Mouse (Mus musculus) lung, embryonic 14.5 days (tissue): ENCODE data around the gene Ghdc. TPM values are rescaled to one million over a fixed set of nuclear protein-coding genes. Genes with fewer than 3 reads are reported as not detected.

Experiments
- ATAC-seq: fragments of 200-750 bp; cut with Nextera tagmentation; 2 replicates; pipeline ENCODE4 v1.8.0; 2017; ENCODE audit warnings: mild to moderate bottlenecking, moderate TSS enrichment, moderate library complexity; ENCODE audit not compliant: insufficient read depth
- DNase-seq: peaks from one replicate; pipeline ENCODE4 v3.0.0-alpha.2; 2015
- H3K27ac ChIP-seq: fragments of 300-500 bp; sonication (generic); 2 replicates; pipeline ENCODE4 v1.5.1; 2014; ENCODE audit warnings: low read depth, mild to moderate bottlenecking, moderate library complexity
- H3K27me3 ChIP-seq: fragments of 300-500 bp; sonication (generic); 2 replicates; pipeline ENCODE4 v1.6.1; 2014; ENCODE audit warnings: low read length, control low read depth; ENCODE audit not compliant: insufficient read depth
- H3K36me3 ChIP-seq: fragments of 300-500 bp; sonication (generic); 2 replicates; pipeline ENCODE4 v1.6.1; 2014; ENCODE audit warnings: control low read depth; ENCODE audit not compliant: insufficient read depth
- H3K4me1 ChIP-seq: fragments of 300-500 bp; sonication (generic); 2 replicates; pipeline ENCODE4 v1.6.1; 2014; ENCODE audit warnings: antibody characterized with exemption, control low read depth; ENCODE audit not compliant: insufficient read depth
- H3K4me2 ChIP-seq: fragments of 300-500 bp; sonication (generic); 2 replicates; pipeline ENCODE4 v1.6.1; 2014; ENCODE audit warnings: mild to moderate bottlenecking
- H3K4me3 ChIP-seq: fragments of 300-500 bp; sonication (generic); 2 replicates; pipeline ENCODE4 v1.5.1; 2014; ENCODE audit warnings: low read depth, low read length
- H3K9ac ChIP-seq: fragments of 300-500 bp; sonication (generic); 2 replicates; pipeline ENCODE4 v1.6.1; 2014
- H3K9me3 ChIP-seq: fragments of 300-500 bp; sonication (generic); 2 replicates; pipeline ENCODE4 v1.6.1; 2016; ENCODE audit warnings: low read depth, low read length, control low read depth
- CTCF ChIP-seq: IDR thresholded peaks from 2 replicates; pipeline ENCODE4 v1.5.1; 2016; ENCODE audit warnings: antibody characterized with exemption, low read depth
- WGBS: fragments of 180-500 bp; shearing (Covaris S2); extraction: QIAGEN DNeasy Blood & Tissue Kit; methylation state at CpG from one replicate; pipeline ENCODE4 v1.1.7; 2014; 5-methylcytosine and 5-hydroxymethylcytosine counted together
- polyA plus RNA-seq: library from polyadenylated mRNA; unstranded; fragments of >200 nt; fragmentation: Nextera tagmentation; extraction: Ambion mirVana; gene quantifications from 2 replicates; pipeline ENCODE4 v1.2.1, GENCODE M21; 2014

The Ghdc gene
- polyA plus RNA-seq, result 2.3 and 2.9 TPM in 2 replicates

- Histone ChIP-seq H3K4me1 (no peaks in the 10 kb centered on the region), H3K27me3 (no peaks in the 10 kb centered on the region), H3K9me3 (no peaks in the 10 kb centered on the region), H3K27ac (peak within 1 kb of the TSS; percentile 21; the same call in 1 of the 2 replicates), H3K4me3 (peak within 1 kb of the TSS; percentile 57), H3K4me2 (peak within 1 kb of the TSS; percentile 64), H3K36me3 (no peaks in the 10 kb centered on the region), H3K9ac (peak within 1 kb of the TSS; percentile 64)
- WGBS, result 13% methylated on average over 17 of the region's 17 CpGs
- no peak for TF ChIP-seq CTCF
- ATAC-seq (peak; percentile 70), DNase-seq (peak; percentile 84)
These were observed at the start of gene Ghdc for GRCm38 (mm10) chr11:100770646-100771408. Ghdc (minus strand) TSS chr11:100770957.

DNA sequence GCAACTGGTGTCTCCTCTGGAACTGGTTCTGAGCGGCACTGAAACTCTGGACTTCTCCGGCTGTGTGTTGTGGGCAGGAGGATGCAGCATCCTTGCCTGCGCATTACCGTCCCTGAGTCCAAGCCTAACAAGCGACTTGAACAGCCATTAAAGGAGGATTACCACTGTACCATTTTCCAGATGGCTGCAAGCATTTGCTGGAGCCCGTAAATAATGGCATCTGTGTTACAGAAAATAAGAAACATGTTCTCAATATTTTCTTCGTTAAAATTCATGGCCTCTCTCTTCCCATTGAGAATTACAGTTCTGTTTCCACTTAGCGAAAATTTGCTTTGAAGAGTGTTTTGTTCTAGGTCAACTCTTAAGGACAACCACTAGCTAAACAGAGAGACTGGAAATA lies 49.3 kb upstream of the Ghdc start:
- Histone ChIP-seq H3K27ac (no peak overlapping the region), H3K4me2 (no peak overlapping the region), H3K9me3 (no peaks in the 10 kb centered on the region), H3K4me1 (peaks cover 12% of the 10 kb centered on the region), H3K4me3 (no peak overlapping the region), H3K27me3 (no peaks in the 10 kb centered on the region), H3K36me3 (no peaks in the 10 kb centered on the region), H3K9ac (no peak overlapping the region)
- no peak for TF ChIP-seq CTCF
- WGBS, result 85% methylated on average over 8 of the region's 8 CpGs
- ATAC-seq (no peak), DNase-seq (no peak)

- Histone ChIP-seq H3K27me3 (no peaks in the 10 kb centered on the region), H3K4me1 (peaks cover 12% of the 10 kb centered on the region), H3K36me3 (no peaks in the 10 kb centered on the region), H3K4me2 (no peak overlapping the region), H3K9me3 (no peaks in the 10 kb centered on the region), H3K9ac (no peak overlapping the region), H3K4me3 (no peak overlapping the region), H3K27ac (no peak overlapping the region)
- TF ChIP-seq CTCF, result no peak
- no peak for DNase-seq
- WGBS, result 66% methylated on average over 16 of the region's 16 CpGs
- no peak for ATAC-seq
These were observed 48.9 kb upstream of the Ghdc start for GRCm38 (mm10) chr11:100819626-100820025.

DNA sequence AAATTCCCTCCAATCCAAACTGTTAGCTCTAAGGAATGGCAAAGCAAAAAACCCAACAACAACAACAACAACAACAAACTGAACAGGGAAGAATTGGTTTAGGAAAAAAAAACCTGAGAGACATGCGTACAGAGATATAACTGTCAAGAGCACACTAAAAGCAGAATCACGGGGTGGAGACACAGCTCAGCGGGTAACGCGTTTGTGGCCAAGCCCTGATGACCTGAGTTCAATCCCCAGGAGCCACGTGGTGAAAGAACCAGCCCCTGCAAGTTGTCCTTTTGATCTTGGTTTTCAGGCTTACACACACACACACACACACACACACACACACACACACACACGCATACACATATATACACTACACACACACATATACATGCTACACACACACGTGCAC lies 48.3 kb upstream of the Ghdc start:
- no peaks in the 10 kb centered on the region for H3K36me3 ChIP-seq
- DNase-seq, result no peak
- no peak overlapping the region for H3K4me2 ChIP-seq
- H3K4me1 ChIP-seq, result peaks cover 12% of the 10 kb centered on the region
- no peak for TF ChIP-seq CTCF
- H3K9me3 ChIP-seq, result no peaks in the 10 kb centered on the region
- H3K27ac ChIP-seq, result no peak overlapping the region
- no peaks in the 10 kb centered on the region for H3K27me3 ChIP-seq
- no peak for ATAC-seq
- H3K9ac ChIP-seq, result no peak overlapping the region
- H3K4me3 ChIP-seq, result no peak overlapping the region
- WGBS, result 84% methylated on average over 8 of the region's 8 CpGs

DNA sequence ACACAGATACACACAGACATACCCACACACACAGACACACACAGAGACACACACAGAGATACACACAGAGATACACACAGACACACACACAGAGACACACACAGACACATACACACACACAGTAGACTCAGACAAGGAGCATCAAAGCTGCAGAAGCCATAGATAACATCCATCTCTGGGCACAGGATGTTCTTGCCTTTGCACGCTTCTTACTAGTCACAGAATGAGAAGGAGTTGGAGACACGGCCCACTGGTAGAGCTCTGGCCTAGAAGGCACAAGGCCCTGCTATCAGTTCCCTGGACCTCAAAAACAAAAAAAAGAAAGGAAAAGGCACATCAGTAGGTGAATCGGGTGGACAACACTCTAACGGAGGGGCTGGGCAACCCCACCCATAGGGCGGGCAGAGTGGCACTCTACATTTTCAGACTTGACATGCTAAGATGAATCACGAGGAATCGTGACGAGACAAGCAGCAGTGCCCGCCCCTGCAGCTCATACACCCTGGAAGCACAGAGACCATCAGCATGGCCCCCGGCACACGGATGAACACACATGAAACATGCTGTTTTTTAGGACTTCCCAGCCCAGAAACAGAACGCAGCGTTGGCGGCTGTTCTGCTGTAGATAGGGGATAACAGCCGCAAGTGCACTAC lies 47.7 kb upstream of the Ghdc start:
- no peak for TF ChIP-seq CTCF
- 84% methylated on average over 15 of the region's 15 CpGs for WGBS
- H3K27me3 ChIP-seq, result no peaks in the 10 kb centered on the region
- H3K9me3 ChIP-seq, result no peaks in the 10 kb centered on the region
- no peak overlapping the region for H3K9ac ChIP-seq
- no peak for ATAC-seq
- no peak overlapping the region for H3K27ac ChIP-seq
- DNase-seq, result no peak
- no peak overlapping the region for H3K4me2 ChIP-seq
- H3K4me3 ChIP-seq, result no peak overlapping the region
- H3K4me1 ChIP-seq, result peaks cover 12% of the 10 kb centered on the region
- no peaks in the 10 kb centered on the region for H3K36me3 ChIP-seq

GRCm38 (mm10) chr11:100817311-100817710 lies 46.6 kb upstream of the Ghdc start:
- Histone ChIP-seq H3K4me2 (no peak overlapping the region), H3K36me3 (no peaks in the 10 kb centered on the region), H3K9me3 (no peaks in the 10 kb centered on the region), H3K4me1 (peaks cover 12% of the 10 kb centered on the region), H3K27ac (no peak overlapping the region), H3K9ac (no peak overlapping the region), H3K27me3 (no peaks in the 10 kb centered on the region), H3K4me3 (no peak overlapping the region)
- no peak for TF ChIP-seq CTCF
- WGBS, result 51% methylated on average over 9 of the region's 9 CpGs
- no peak for DNase-seq
- ATAC-seq, result no peak

GRCm38 (mm10) chr11:100816801-100817200 lies 46.0 kb upstream of the Ghdc start:
- H3K4me1 ChIP-seq, result peaks cover 12% of the 10 kb centered on the region
- 27% methylated on average over 4 of the region's 4 CpGs for WGBS
- no peaks in the 10 kb centered on the region for H3K9me3 ChIP-seq
- H3K36me3 ChIP-seq, result no peaks in the 10 kb centered on the region
- no peak overlapping the region for H3K4me2 ChIP-seq
- H3K27me3 ChIP-seq, result no peaks in the 10 kb centered on the region
- H3K9ac ChIP-seq, result no peak overlapping the region
- H3K4me3 ChIP-seq, result no peak overlapping the region
- no peak overlapping the region for H3K27ac ChIP-seq
- peak; percentile 71 for DNase-seq
- 0 out of 2 replicates have a peak, but pooled peaks have one; percentile 28 for ATAC-seq
- TF ChIP-seq CTCF, result no peak
